Mouse (Mus musculus): ENCODE data around the gene Tma7. TPM values are rescaled to one million over a fixed set of nuclear protein-coding genes. Genes with fewer than 3 reads are reported as not detected.

The Tma7 gene
- polyA plus RNA-seq, 1 experiment = 80.7 TPM

DNA sequence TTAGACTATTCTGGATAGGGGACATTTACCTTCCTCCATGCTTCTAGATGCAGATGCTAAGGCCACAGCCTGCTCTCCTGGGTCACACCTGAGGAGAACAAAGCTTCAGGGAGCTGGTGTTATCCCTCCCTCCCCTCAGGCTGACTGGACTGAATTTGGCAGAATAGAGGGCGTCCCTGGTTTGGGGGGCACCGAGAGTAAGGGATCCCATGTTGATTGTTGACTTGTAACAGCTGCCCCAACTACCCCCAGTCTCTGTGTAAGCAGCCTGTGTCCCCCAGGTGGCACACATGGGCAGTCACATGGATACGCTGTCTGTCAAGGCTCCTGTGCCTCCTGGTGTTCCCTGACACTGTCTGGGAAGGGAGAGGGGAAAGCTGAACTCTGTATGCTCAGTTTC, 54.0 kb downstream of the Tma7 start:
- WGBS = 71% methylated on average over 3 of the region's 3 CpGs
- H3K4me1 ChIP-seq (ENCODE audit: control insufficient read depth, insufficient read depth, low read length) = no peaks in the 10 kb centered on the region
- no peaks in the 10 kb centered on the region for H3K36me3 ChIP-seq (ENCODE audit: control insufficient read depth, insufficient read depth, low read length)
- no peak for DNase-seq
- no peak overlapping the region for H3K4me3 ChIP-seq (ENCODE audit: insufficient read depth, low read depth, low read length)
- TF ChIP-seq CTCF (conservative IDR thresholded peaks at IDR 0.05; ENCODE audit: insufficient read depth, insufficient read length, low read depth, low read length) (no peak), POLR2A (IDR thresholded peaks at IDR 0.05; ENCODE audit: low read depth, low read length) (no peak)
- H3K27ac ChIP-seq (ENCODE audit: insufficient read depth, low read depth, low read length) = no peak overlapping the region
- no peaks in the 10 kb centered on the region for H3K27me3 ChIP-seq (replicated peaks; ENCODE audit: control insufficient read depth, insufficient read depth, low read length)

GRCm38 (mm10) chr9:109027521-109027920, 54.9 kb downstream of the Tma7 start:
- WGBS = 66% methylated on average over 8 of the region's 8 CpGs
- Histone ChIP-seq H3K4me1 (ENCODE audit: control insufficient read depth, insufficient read depth, low read length) (no peaks in the 10 kb centered on the region), H3K36me3 (ENCODE audit: control insufficient read depth, insufficient read depth, low read length) (no peaks in the 10 kb centered on the region), H3K4me3 (ENCODE audit: insufficient read depth, low read depth, low read length) (no peak overlapping the region), H3K27me3 (replicated peaks; ENCODE audit: control insufficient read depth, insufficient read depth, low read length) (no peaks in the 10 kb centered on the region), H3K27ac (ENCODE audit: insufficient read depth, low read depth, low read length) (no peak overlapping the region)
- DNase-seq = no peak
- no peak for TF ChIP-seq POLR2A (IDR thresholded peaks at IDR 0.05; ENCODE audit: low read depth, low read length)
- TF ChIP-seq CTCF (conservative IDR thresholded peaks at IDR 0.05; ENCODE audit: insufficient read depth, insufficient read length, low read depth, low read length) = no peak

Other genes starting within 250 kb of the Tma7 start
- gene Slc26a6, start 229.3 kb downstream of the Tma7 start, polyA plus RNA-seq (2012; rRNA removed) = 33.9 and 37.2 TPM in 2 replicates
- gene Tmem89, start 168.0 kb downstream of the Tma7 start, polyA plus RNA-seq (2012; rRNA removed) = 0.08 TPM in 1 of 2 replicates, not detected in the other
- 1,190 and 1,260 TPM in 2 replicates for gene Uqcrc1, start 146.0 kb downstream of the Tma7 start, polyA plus RNA-seq (2012; rRNA removed)
- gene Col7a1, start 129.0 kb downstream of the Tma7 start, polyA plus RNA-seq (2012; rRNA removed) = 1.8 and 2.3 TPM in 2 replicates
- gene Ucn2, start 96.6 kb downstream of the Tma7 start, polyA plus RNA-seq (2012; rRNA removed) = 0.11 and 0.18 TPM in 2 replicates
- 10.6 and 11.3 TPM in 2 replicates for gene Pfkfb4, start 90.8 kb downstream of the Tma7 start, polyA plus RNA-seq (2012; rRNA removed)
- gene Shisa5, start 44.0 kb downstream of the Tma7 start, polyA plus RNA-seq (2012; rRNA removed) = 467 and 688 TPM in 2 replicates
- 45.2 and 46.7 TPM in 2 replicates for gene Trex1, start 22.9 kb downstream of the Tma7 start, polyA plus RNA-seq (2012; rRNA removed)
- 20.2 and 20.9 TPM in 2 replicates for gene Atrip, start 8.5 kb downstream of the Tma7 start, polyA plus RNA-seq (2012; rRNA removed)
- gene Ccdc51, start 94 bp downstream of the Tma7 start, polyA plus RNA-seq (2012; rRNA removed) = 11.4 and 11.7 TPM in 2 replicates
- 16.7 and 21.7 TPM in 2 replicates for gene Plxnb1, start 12.8 kb upstream of the Tma7 start, polyA plus RNA-seq (2012; rRNA removed)
- gene Fbxw21, start 79.5 kb upstream of the Tma7 start, polyA plus RNA-seq (2012; rRNA removed) = not detected in 2 replicates
- gene Fbxw13, start 113.4 kb upstream of the Tma7 start, polyA plus RNA-seq (2012; rRNA removed) = not detected in 2 replicates
- gene Fbxw20, start 152.2 kb upstream of the Tma7 start, polyA plus RNA-seq (2012; rRNA removed) = not detected in 2 replicates
- gene Fbxw14, start 205.1 kb upstream of the Tma7 start, polyA plus RNA-seq (2012; rRNA removed) = not detected in 2 replicates